Mouse (Mus musculus) liver, embryonic 14.5 days (tissue): Measurements from ENCODE around the gene Grin2b.

Experiments
- CTCF ChIP-seq: IDR thresholded peaks from 2 replicates; pipeline ENCODE4 v1.5.1; 2016; ENCODE audit warnings: antibody characterized with exemption, low read depth, control low read depth
- EP300 ChIP-seq: IDR thresholded peaks from 2 replicates; pipeline ENCODE4 v1.6.1; 2016; ENCODE audit warnings: antibody characterized with exemption, low read depth

GRCm38 (mm10) chr6:135876163-135876726, 297.1 kb downstream of the Grin2b start:
- TF ChIP-seq EP300 (no peak), CTCF (no peak)
